Mouse (Mus musculus) central nervous system, embryonic 14 days (tissue): ENCODE data around the gene Nicn1. TPM values are rescaled to one million over a fixed set of nuclear protein-coding genes. Genes with fewer than 3 reads are reported as not detected.

Experiments
- polyA plus RNA-seq: library from polyadenylated mRNA; depleted of rRNA; stranded (reverse); fragments of >200 nt; gene quantifications from 2 replicates; pipeline ENCODE4 v1.2.3, GENCODE M21; 2012; rRNA removed

Gene Nicn1
- 87.9 and 91.8 TPM in 2 replicates for polyA plus RNA-seq

GRCm38 (mm10) chr9:108290016-108290750, at the start of gene Nicn1:
TSS of gene Nicn1 (plus strand) at chr9:108290429.

DNA sequence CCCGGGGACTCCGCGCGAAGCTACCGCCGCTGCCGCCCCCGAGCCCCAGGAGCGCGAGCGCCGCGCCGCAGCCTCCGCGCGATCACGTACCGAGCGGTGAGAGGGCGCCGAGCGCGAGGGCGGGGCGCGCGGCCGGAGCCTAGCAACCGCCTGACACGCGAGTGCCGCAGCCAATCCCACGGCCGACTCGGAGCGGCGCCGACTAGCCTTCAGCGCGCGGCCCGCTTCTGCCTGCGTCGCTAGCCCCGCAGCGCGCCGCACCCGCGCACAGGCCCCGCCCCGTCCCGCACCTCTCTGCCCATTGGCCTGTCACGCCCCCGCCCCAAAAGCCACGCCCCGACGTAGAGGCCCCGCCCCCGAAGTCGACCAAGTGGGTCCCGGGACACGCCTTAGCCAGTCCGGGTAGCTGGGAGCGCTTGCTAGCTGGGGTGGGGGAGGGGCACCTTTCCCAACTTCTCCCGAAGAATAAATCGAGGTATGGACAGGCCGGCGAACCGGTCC, 26.5 kb upstream of the Nicn1 start, which contains the start of gene Dag1:
Dag1 (minus strand) TSS at position 269 of the 501 bp plus-strand sequence.

GRCm38 (mm10) chr9:108296453-108297355, 6.5 kb downstream of the Nicn1 start, which contains the start of gene Amt:
TSS of gene Amt (plus strand) at chr9:108296853.

DNA sequence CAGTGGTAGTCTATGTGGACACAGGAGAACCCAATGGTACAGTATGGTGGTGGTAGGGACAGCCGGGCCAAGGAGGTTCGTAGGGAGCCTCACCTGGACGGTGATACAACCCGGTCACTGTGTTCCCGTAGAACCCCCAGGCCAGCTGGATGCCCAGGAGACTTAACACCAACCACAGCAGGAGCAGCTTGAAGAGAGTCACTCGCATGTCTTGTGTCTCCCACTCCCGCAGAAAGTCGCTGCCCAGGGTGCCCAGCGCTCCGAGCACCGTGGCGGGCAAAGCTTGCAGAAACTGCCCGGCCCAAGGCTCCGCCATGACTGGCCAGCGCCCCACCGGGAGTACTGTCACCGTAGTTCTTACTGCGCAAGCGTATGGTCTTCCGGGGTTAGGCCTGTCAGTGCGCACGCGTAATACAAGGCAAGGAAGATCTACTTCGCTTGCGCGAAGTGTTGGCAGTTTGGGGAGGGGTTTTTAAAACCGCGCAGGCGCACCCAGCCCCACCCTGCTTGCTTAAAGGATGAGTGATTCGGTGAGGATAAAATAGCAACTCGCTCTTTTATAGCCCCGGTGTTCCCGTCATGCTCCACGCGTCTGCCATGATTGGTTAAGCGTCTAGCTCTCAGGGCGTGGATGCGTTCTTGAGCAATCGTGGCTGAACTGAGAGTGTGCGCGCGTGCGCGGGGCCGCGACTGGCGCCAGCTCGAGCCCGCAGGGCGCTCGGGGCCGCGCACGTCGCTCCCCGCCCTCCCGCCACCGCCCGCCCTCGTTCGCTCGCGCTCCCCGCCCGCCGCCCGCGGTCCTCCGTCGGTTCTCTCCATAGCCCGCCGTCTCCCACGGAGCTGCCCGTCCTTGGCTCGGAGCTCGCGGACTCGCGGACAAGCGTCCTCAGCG, 15.6 kb downstream of the Nicn1 start, which contains the start of the genes Rhoa and Tcta:
Rhoa (plus strand) TSS at position 501 of the 892 bp plus-strand sequence.
Tcta (minus strand) TSS at position 532 of the 892 bp plus-strand sequence.

GRCm38 (mm10) chr9:108338886-108339781, 48.9 kb downstream of the Nicn1 start, which contains the start of gene Gpx1:
TSS of gene Gpx1 (plus strand) at chr9:108338903.

Other genes starting within 250 kb of the Nicn1 start
- gene Gmppb, start 241.2 kb upstream of the Nicn1 start, polyA plus RNA-seq = 19.9 and 21.8 TPM in 2 replicates
- gene Amigo3, start 237.3 kb upstream of the Nicn1 start, polyA plus RNA-seq = 3.4 and 3.7 TPM in 2 replicates
- gene Mst1, start 210.0 kb upstream of the Nicn1 start, polyA plus RNA-seq = 0.05 and 0.11 TPM in 2 replicates
- gene Rnf123, start 207.1 kb upstream of the Nicn1 start, polyA plus RNA-seq = 78.9 and 79.2 TPM in 2 replicates
- gene Apeh, start 195.8 kb upstream of the Nicn1 start, polyA plus RNA-seq = 63.5 and 70.3 TPM in 2 replicates
- gene Bsn, start 100.0 kb upstream of the Nicn1 start, polyA plus RNA-seq = 17.6 and 21.0 TPM in 2 replicates
- 31.1 and 37.4 TPM in 2 replicates for gene Dag1, start 26.5 kb upstream of the Nicn1 start, polyA plus RNA-seq
- gene Amt, start 6.4 kb downstream of the Nicn1 start, polyA plus RNA-seq = 64.2 and 65.5 TPM in 2 replicates
- 212 and 233 TPM in 2 replicates for gene Rhoa, start 15.7 kb downstream of the Nicn1 start, polyA plus RNA-seq
- 31.7 and 35.3 TPM in 2 replicates for gene Tcta, start 15.7 kb downstream of the Nicn1 start, polyA plus RNA-seq
- 370 and 383 TPM in 2 replicates for gene Gpx1, start 48.5 kb downstream of the Nicn1 start, polyA plus RNA-seq
- 121 and 125 TPM in 2 replicates for gene Usp4, start 57.4 kb downstream of the Nicn1 start, polyA plus RNA-seq
- 2.8 and 3.4 TPM in 2 replicates for gene 1700102P08Rik, start 102.4 kb downstream of the Nicn1 start, polyA plus RNA-seq
- 1.7 and 2.2 TPM in 2 replicates for gene Ccdc36, start 138.1 kb downstream of the Nicn1 start, polyA plus RNA-seq
- not detected in 2 replicates for gene BC048562, start 146.1 kb downstream of the Nicn1 start, polyA plus RNA-seq
- 31.1 and 35.9 TPM in 2 replicates for gene Ccdc71, start 170.1 kb downstream of the Nicn1 start, polyA plus RNA-seq
- gene Klhdc8b, start 171.2 kb downstream of the Nicn1 start, polyA plus RNA-seq = 75.5 and 76.3 TPM in 2 replicates
- 52.1 and 78.8 TPM in 2 replicates for gene Lamb2, start 189.3 kb downstream of the Nicn1 start, polyA plus RNA-seq
- 179 and 187 TPM in 2 replicates for gene Usp19, start 200.2 kb downstream of the Nicn1 start, polyA plus RNA-seq
- 190 and 192 TPM in 2 replicates for gene Qars, start 217.3 kb downstream of the Nicn1 start, polyA plus RNA-seq
- gene Qrich1, start 226.4 kb downstream of the Nicn1 start, polyA plus RNA-seq = 128 and 130 TPM in 2 replicates